Mouse (Mus musculus) gastrocnemius, postnatal 14 days (tissue): ENCODE results near the gene Hoxb4. TPM values are rescaled to one million over a fixed set of nuclear protein-coding genes. Genes with fewer than 3 reads are reported as not detected.

Experiments used
- DNase-seq: peaks from one replicate; pipeline ENCODE4 v3.0.0; 2021; ENCODE audit warnings: mixed read lengths
- intact Hi-C: fragments of 180-260 bp; cut with DNase I; formaldehyde crosslinking; loops from one replicate; pipeline ENCODE4 v1.15.1; 2025; ENCODE audit warnings: low total_unique reads
- total RNA-seq, 2 experiments: library from RNA; stranded (reverse); gene quantifications; 2 replicates each; pipeline ENCODE4 v1.2.3; 2021

Gene Hoxb4
- total RNA-seq, 2 experiments from 2014 or later: 0.51 to 0.53 TPM

DNA sequence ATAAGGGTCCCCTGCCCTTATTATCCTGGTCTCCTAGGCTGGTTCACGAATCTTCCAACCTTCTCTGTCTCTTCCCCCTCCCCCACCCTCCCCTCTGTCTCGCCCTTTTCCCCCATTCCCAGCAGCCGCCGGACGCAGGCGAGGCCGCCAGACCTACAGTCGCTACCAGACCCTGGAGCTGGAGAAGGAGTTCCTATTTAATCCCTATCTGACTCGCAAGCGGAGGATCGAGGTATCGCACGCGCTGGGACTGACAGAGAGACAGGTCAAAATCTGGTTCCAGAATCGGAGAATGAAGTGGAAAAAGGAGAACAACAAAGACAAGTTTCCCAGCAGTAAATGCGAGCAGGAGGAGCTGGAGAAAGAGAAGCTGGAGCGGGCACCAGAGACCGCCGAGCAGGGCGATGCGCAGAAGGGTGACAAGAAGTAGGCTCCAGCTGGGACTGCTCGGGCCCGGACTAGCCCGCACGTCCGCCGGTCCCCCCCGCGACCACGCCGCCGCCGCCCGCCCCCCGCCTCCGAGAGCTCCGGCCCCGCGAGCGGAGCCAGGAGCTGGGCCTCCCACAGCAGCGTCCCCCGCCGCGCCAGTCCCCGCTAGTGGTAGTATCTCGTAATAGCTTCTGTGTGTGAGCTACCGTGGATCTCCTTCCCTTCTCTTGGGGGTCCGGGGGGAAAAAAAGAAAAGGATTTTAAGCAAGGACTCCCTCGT, 33.9 kb upstream of the Hoxb4 start:
- no peak for DNase-seq
- intact Hi-C loops: loop anchor here (5.0 kb wide), 1 partner anchor 578 kb away; no protein-coding TSS in a partner anchor

DNA sequence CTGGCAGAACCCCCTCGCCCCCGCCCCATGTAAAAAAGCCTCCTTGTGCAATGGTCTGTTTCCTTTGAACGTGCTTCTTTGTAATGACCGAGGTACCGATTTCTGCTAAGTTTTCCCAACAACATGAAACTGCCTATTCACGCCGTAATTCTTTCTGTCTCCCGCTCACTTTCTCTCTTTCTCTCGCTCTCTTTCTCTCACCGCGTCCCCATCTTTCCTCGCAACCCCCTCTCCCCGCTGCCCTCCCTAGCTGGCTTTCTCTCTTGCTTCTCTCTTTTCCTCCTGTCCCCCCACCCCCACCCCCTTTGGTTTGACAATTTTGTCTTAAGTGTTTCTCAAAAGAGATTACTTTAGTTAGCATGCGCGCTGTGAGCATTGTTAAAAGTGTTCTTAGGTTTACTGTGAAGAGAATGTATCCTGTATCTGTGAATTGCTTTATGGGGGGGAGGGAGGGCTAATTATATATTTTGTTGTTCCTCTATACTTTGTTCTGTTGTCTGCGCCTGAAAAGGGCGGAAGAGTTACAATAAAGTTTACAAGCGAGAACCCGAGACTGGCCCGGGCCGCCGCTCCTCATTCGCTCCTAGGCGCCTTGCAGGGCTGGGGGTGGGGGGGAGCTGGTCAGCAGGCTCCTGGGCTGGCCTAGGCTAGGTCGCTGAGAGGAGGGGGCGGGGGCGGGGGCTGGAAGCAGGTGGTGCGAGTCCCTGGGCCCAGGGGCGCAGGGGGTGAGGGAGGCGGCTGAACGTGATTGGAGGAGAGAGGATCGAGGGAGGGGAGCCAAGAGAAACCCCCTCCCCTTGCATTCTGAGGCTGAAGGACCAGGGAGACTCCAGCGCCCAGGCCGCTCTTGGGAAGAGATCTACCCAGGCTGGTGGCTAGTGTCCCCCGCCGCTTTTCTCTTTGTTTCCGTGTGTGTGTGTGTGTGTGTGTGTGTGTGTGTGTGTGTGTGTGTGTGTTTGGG, 33.0 kb upstream of the Hoxb4 start:
- DNase-seq: no peak
- intact Hi-C loops: loop anchor here (5.0 kb wide), 1 partner anchor 577 kb away; no protein-coding TSS in a partner anchor

DNA sequence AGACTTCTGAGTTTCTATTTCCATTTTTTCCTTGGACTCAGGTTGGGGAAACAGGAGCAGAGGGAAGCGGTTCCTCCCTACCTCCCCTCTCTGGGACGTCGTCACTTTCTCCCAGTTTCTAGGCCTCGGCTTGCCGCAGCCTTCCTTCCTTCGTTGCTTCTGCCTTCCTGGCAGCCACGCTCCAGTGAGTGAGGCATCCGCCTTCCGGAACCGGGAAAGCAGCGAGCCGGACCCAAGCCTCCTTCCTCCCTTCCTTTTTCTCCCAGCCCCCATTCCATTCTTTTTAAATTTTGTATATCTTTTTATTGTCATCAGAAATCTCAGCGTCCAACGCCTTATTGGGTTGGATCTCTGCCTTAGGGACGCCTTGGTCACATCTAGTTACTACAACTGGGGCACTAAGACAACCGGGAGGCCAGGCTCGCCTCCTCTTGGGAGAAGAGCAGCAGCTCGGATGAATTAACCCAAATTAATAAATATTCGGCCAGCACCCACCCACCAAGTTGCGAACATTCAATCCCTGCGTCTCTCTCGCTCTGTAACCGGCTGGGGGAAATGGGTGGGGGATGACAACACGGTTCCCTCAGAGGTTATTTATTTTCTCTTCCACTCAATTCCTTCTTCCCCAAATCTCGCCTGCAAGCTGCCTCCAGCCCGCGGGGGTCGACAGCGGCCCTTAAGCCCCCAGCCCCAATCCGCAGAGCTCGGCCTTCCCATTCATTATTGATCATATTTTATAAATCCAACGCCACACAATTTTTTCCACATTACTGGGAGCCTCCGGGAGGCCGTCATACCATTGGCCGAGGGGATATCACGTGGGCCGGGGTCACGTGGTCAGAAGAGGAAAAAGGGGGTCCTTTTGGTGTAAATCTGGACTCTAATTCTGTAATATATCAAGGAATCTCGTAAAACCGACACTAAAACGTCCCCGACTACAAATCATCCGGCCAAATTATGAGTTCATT, 32.0 kb upstream of the Hoxb4 start, which contains the start of gene Hoxb7:
TSS of gene Hoxb7 (plus strand) at position 853 of the 968 bp plus-strand sequence.
- no peak for DNase-seq
- intact Hi-C loops: no loop called here

DNA sequence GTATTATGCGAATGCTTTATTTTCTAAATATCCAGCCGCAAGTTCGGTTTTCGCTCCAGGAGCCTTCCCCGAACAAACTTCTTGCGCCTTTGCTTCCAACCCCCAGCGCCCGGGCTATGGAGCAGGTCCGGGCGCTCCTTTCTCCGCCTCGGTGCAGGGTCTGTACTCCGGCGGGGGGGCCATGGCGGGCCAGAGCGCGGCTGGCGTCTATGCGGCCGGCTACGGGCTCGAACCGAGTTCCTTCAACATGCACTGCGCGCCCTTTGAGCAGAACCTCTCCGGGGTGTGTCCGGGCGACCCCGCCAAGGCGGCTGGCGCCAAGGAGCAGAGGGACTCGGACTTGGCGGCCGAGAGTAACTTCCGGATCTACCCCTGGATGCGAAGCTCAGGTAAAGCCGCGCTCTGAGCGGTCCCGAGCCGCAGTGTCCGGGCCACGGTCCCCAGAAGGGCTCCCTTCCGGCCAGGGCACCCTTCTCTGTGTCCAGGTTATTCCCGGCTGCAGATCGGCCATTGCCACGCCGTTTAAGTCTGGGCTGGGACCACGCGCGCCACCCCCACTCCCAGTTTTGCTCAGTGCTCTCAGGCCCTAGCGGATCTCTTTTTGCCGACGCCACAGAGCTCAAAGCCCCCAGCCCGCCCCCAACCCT, 31.2 kb upstream of the Hoxb4 start:
- intact Hi-C loops: no loop called here
- no peak for DNase-seq

DNA sequence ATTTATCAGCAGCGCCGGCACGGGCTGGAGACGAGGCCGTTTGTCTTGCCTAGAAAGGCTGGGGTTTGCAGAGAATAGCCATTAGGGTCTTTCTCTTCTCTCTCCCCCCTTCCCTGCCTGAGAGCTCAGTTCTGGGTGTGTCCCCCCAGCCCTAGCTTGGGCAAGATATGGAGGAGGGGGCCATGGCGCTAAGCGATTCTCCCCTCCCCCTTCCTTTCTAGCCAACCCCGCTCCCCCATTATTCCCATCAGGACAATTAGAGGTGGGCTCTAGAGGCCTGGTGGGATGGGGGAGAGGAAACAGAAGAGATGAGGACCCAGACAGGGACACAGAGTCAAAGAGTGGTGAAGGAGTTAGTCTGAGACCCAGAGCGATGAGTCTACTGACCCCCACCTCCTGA, 30.7 kb upstream of the Hoxb4 start:
- DNase-seq: no peak
- intact Hi-C loops: no loop called here

DNA sequence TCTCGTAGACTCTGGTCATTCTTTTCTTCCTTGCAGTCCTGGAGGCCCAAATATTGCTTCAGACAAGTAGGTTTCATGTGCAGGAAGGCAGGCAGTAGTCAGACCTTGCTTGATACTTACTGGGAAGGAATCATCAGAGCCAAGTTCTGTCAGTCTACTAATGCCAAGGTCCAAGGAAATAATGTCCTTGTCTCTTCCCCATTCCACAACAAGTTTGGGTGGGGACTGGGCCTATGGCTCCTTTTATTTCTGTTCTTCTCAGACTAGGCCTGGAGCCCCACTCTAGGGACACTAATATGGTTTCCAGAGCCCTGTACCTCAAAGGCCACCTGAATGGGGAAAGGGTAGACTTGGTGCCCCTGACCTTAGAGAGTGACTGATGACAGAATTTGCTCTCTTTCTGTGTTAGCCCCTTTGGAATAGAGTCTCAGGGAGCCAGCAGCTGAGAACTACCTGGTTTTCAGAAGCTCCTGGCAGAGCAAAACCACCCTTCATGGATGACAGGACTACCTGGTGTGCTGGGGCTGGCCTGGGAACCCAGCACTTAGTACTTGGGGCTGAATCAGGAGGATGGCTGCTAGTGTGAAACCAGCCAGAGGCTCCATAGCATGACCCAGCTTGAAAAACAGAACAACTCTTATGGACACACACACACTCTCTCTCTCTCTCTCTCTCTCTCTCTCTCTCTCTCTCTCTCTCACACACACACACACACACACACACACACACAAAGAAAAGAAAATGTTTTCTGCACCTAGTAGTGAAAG, 29.4 kb upstream of the Hoxb4 start:
- intact Hi-C loops: no loop called here
- no peak for DNase-seq

DNA sequence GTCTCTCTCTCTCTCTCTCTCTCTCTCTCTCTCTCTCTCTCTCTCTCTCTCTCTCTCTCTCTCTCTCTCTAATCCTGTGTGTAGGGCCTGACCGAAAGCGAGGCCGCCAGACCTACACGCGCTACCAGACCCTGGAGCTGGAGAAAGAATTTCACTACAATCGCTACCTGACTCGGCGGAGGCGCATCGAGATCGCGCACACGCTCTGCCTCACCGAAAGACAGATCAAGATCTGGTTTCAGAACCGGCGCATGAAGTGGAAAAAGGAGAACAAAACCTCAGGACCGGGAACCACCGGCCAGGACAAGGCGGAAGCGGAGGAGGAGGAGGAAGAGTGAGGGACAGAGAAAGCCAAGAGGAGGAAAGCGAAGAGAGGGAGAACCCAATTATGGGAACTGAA, 28.8 kb upstream of the Hoxb4 start:
- intact Hi-C loops: no loop called here
- no peak for DNase-seq

DNA sequence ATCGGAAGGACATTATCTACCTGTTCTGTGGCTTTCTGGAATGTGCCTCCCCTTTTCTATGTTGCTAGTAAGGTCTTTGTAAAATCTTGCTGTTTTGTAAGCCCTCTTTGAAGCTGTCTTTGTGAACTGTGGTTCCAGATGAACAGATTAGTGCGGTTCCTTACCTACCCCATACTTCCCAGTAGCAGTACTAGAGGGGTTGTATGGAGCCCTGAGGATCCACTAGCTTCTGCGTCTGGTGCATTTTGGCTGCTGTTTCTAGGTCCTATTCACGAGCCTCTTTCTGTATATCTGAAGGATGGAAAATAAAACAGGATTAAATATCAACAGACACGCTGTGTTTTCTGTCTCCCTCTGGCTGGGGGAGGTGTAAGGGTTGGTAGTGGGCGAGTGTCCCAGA, 28.2 kb upstream of the Hoxb4 start:
- DNase-seq: no peak
- intact Hi-C loops: no loop called here

DNA sequence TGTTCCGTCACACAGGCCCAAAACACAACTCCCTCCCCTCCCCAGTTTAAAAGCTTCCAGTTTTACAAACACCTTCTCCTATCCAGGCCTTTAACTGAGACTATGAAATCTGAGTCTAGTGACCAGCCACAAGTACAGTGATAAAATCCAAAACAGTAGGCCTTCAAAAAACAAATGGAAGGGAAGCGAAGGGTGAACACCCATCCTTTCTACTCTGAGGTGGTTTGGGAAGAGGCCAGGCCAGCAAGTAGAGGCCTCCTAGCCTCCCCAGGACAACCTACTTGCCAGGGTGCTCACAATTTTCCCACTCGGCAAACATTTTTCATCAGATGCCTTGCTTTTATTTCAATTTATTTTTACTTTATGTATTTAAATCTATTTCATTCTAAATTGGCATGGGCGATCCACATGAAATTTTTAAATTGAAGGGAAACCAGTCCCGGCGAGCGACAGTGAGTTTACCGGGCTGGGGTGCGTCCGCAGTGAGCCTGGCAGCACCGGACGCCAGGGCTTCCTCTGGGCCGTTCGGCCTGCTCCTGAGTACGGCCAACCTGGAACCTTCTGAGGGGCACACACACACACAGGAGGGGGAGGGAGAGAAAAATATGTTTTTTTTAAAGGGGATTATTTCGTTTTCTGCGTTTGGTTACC, 27.2 kb upstream of the Hoxb4 start:
- intact Hi-C loops: no loop called here

DNA sequence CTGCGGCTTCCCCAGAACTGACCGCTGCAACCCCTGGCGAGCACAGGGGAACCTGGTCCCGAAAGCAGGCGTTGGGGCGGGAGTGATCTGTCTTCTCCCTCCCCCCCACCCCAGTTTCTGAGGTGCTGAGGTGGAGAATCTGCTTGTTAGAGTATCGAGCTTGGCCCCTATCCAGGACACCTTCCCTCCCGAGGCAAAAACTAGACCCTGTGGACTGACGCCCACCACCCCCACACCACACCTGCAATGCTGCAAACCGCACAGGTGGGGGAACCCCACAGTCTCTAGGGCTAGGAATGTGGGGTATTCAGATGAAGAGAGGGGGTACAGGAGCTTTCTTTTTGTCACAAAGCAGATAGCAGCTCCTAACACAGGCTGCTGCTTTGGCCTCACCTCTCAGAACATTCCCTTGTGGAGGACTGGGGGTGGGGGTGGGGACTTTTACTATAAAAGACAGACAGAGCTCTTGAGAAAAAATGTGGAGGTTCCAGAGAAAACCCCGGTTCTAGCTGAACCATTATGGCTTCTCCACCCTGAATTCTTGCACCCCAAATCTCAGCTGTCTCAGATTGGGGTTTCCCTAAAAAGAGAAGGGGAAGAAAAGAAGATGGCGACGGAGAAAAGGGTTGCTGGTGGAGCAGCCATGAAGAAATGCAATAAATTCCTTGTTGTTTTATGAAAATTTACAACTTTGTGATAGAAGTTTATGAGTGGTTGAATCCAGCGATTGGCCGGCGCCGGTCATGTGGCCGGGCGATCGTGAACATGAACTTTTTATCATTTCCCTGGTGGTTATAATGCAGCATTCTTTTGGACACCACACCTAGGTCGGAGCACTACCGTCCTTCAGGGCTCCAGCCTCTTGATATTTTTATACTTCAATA, 26.1 kb upstream of the Hoxb4 start, which contains the start of gene Hoxb6:
TSS of gene Hoxb6 (plus strand) at position 796 of the 884 bp plus-strand sequence.
- intact Hi-C loops: no loop called here
- no peak for DNase-seq

More for the DNA sequence above, 27.2 kb upstream of the Hoxb4 start:
- DNase-seq: no peak

DNA sequence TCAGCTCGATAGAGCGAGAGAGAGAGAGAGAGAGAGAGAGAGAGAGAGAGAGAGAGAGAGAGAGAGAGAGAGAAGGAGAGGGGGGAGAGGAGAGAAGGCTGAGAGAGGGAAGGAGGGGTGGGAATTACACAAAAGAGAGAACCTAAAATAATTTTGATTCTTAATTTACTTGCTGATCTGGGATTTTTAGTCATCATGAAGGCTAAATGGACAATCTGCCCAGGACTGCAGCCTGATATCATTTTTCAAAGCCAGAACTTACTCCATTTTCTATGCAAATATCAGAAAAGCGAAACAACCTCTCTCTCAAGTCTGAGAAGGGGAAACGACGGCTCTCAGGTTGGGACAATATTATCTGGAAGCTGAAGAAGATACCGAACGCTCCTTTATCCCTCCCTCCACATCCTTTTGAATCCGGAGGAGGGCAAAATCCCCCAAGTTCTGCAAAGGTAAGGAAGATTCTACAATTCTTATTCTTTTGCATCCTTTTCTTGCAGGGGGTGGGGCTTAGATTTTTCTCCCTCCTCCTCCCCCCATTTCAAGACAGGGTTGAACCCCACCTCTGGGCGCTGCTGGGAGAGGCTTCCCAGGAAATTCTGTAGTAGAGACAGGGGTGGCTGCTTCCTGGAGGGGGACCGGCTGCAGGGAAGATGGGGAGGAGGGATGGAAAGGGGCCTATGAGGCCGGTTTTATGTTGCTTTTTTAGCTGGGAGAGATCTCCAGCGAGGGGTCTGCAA, 25.3 kb upstream of the Hoxb4 start:
- intact Hi-C loops: no loop called here
- no peak for DNase-seq

DNA sequence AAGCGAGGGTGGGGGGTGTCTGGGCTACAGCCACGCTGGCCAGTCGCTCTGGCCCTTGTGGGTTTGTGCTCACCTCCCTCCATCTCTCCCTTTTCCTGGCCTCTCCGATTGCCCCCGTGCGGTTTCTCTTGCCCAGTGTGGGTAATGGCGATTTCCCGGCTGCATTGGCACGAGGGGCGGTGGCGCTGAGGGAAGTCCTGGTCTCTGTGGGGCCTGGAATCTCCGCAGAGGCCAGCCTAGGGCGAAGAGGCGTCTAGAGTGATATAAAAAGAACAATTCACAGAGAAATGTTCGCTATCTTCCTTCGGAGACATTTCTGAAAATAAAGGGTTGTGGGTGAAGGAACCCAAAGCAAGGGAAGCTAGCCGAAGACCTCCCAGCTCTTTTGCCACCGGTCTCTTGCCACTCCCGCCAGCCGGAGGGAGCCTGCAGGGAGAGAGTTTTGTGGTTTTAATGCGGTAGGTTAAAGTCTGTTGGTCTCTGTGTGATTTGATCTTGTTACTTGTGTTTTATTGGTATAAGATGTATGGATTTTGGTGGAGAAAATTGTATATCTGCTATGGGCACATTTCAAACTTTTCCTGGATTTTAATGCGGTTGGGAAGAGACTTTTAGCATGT, 24.7 kb upstream of the Hoxb4 start:
- no peak for DNase-seq
- intact Hi-C loops: no loop called here

DNA sequence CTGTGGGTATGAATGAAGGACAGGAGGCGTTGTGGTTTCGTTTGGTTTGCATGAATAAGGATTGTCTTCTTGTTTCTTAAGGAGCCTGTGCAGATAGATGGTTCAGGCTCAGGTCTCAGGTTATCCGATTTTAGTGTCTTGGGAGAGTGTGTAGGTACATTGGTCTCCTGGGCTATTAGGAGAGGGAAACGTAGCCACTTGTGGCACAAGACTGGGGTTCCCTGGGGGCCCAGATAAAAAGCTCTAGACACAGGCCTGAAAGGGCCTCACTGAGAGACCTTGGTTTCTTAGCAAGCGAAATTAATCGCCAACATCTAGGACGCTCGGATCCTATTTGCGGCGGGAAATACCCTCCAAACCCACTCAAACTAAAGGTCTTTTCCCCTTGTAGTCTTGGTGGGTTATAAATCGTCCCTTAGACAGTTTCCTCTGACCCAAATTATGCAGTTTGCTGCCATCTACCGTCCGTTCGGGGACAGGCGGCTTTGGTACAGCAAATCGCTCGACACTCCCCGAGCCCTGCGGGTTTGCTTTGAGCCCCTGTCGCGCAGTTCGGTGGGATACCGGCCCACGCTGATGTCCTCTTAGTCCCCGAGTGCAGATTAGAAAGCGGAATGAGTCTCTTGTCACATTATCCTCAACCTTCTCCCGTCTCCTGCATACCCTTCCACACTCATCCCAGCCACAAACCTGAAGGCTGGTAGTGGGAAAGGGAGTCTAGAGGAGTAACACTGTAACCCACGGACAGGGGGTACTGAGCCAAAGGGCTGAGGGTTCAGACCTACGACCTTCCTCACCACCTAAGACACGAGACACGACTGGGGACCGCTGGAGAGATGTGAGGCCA, 23.6 kb upstream of the Hoxb4 start:
- intact Hi-C loops: no loop called here
- DNase-seq: peak; percentile 61

DNA sequence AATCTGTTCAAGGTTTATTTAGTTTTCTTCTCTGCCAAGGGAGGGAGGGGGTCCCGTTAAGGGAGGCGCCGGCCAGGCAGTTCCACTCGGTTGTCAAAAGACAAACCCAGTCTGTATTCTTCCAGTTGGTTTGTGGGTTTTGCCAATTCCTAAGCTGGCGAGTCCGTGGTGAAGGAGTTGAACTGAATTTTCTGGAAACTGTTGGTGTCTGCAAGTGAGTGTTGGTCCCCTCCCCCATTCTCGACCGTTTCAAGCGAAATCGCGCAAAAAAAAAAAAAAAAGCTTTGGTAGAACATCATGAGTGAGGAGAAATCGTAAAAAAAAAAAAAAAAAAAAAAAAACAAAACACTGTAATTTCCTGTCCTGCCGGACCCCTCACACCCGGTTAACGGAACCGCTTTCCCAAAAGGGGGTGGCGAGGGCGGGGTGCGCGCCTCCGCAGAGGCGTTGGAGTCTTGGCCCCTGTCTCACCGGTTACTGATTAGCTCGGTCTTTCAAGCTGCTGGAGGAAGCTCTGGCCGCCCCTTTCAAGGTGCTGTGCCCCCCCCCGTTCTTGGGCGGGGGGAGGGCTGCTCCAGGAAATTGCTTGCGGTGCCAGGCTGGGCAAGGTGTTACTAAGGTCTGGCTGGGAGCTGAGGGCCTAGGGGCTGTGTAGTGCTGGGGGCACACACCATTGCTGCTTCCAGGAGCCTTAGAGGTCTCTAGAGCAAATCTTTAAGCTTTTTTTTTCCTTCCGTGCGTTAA, 22.8 kb upstream of the Hoxb4 start:
- DNase-seq: no peak

More for the DNA sequence above, 22.8 kb upstream of the Hoxb4 start:
- intact Hi-C loops: no loop called here
